Mouse (Mus musculus): ENCODE results near the gene Fam136a. TPM values are rescaled to one million over a fixed set of nuclear protein-coding genes. Genes with fewer than 3 reads are reported as not detected.

The Fam136a gene
- polyA plus RNA-seq, 1 experiment: 32.0 TPM

GRCm38 (mm10) chr6:86403728-86404099 lies 38.3 kb downstream of the Fam136a start:
- Histone ChIP-seq H3K4me3 (ENCODE audit: insufficient read depth, poor library complexity, severe bottlenecking) (peak overlapping the region; percentile 91), H3ac (ENCODE audit: control insufficient read depth, insufficient read length, low read depth) (no peak overlapping the region), H3K79me3 (ENCODE audit: low read depth) (peaks cover 40% of the 10 kb centered on the region), H3K36me3 (ENCODE audit: control insufficient read depth, insufficient read depth) (peaks cover 13% of the 10 kb centered on the region), H3K79me2 (ENCODE audit: control insufficient read depth, insufficient read depth) (peaks cover 46% of the 10 kb centered on the region), H3K27me3 (ENCODE audit: control insufficient read depth, insufficient read depth, insufficient read length) (no peaks in the 10 kb centered on the region)
- no peak for TF ChIP-seq CEBPB (IDR thresholded peaks at IDR 0.05; ENCODE audit: low read depth)
- no peak for TF ChIP-seq FOSL1 (IDR thresholded peaks at IDR 0.05; ENCODE audit: insufficient read depth, low read length, poor library complexity, severe bottlenecking)
- TF ChIP-seq CTCF (IDR thresholded peaks at IDR 0.05; ENCODE audit: control insufficient read depth, insufficient read depth, insufficient read length): no peak
- no peak for TF ChIP-seq MYOG (IDR thresholded peaks at IDR 0.05; ENCODE audit: control insufficient read depth, extremely low read depth, insufficient read length)
- TF ChIP-seq MYOD1 (IDR thresholded peaks at IDR 0.05; ENCODE audit: control insufficient read depth, insufficient read length, low read depth): no peak
- no peak for TF ChIP-seq USF1 (IDR thresholded peaks at IDR 0.05; ENCODE audit: low read depth)
- TF ChIP-seq MAX (IDR thresholded peaks at IDR 0.05): no peak

DNA sequence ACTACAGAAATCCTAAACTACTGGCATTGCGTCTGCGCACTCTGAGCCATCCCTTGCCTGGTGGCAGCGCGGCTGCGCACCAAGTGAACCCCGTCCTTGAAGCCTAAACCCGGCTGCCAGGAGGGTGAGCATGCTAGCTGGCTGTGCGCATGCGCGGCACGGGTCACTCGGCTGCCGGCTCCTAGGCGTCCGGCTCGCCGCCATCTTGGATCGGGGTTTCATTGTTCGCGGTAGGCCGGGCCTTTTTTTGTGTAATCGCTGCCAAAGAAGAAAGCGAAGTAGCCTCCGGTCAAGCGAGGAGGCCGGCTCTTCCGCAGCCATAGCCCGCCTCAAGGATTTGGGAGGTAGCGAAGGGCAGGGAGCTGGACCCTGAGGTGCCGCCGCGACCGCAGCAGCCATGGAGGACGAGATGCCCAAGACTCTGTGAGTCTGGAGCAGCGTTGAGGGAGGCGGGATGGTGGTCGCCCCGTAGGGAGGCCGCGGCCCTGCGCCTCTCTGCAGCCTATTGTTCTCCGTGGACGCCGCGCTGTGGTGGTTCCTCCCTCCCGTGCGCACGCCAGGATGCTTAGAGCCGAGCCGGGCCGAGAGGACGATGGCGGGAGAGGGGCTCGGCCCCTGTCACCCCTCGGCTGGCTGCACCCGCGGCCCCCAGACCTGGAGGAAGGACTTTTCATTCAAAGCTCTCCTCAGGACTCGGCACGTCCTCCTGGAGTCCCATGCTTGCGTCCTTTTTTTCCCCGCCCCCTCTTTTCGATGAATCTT lies 38.8 kb downstream of the Fam136a start, which contains the start of gene Tia1:
Gene Tia1 (plus strand): TSS at position 120 of the 762 bp plus-strand sequence.
- Histone ChIP-seq H3K79me3 (ENCODE audit: low read depth) (peaks cover 45% of the 10 kb centered on the region), H3ac (ENCODE audit: control insufficient read depth, insufficient read length, low read depth) (peak within 1 kb of the TSS; percentile 96), H3K79me2 (ENCODE audit: control insufficient read depth, insufficient read depth) (peaks cover 52% of the 10 kb centered on the region), H3K27me3 (ENCODE audit: control insufficient read depth, insufficient read depth, insufficient read length) (no peaks in the 10 kb centered on the region), H3K36me3 (ENCODE audit: control insufficient read depth, insufficient read depth) (peaks cover 13% of the 10 kb centered on the region), H3K4me3 (ENCODE audit: insufficient read depth, poor library complexity, severe bottlenecking) (peak within 1 kb of the TSS; percentile 91)
- TF ChIP-seq MYOG (IDR thresholded peaks at IDR 0.05; ENCODE audit: control insufficient read depth, extremely low read depth, insufficient read length) (no peak), USF1 (IDR thresholded peaks at IDR 0.05; ENCODE audit: low read depth) (no peak), FOSL1 (IDR thresholded peaks at IDR 0.05; ENCODE audit: insufficient read depth, low read length, poor library complexity, severe bottlenecking) (no peak)

- no peak for TF ChIP-seq FOSL1 (IDR thresholded peaks at IDR 0.05; ENCODE audit: insufficient read depth, low read length, poor library complexity, severe bottlenecking)
- no peak for TF ChIP-seq USF1 (IDR thresholded peaks at IDR 0.05; ENCODE audit: low read depth)
- no peak for TF ChIP-seq MYOG (IDR thresholded peaks at IDR 0.05; ENCODE audit: control insufficient read depth, extremely low read depth, insufficient read length)
- no peak for TF ChIP-seq CEBPB (IDR thresholded peaks at IDR 0.05; ENCODE audit: low read depth)
- TF ChIP-seq MAX (IDR thresholded peaks at IDR 0.05): no peak
- no peak for TF ChIP-seq MYOD1 (IDR thresholded peaks at IDR 0.05; ENCODE audit: control insufficient read depth, insufficient read length, low read depth)
- TF ChIP-seq CTCF (IDR thresholded peaks at IDR 0.05; ENCODE audit: control insufficient read depth, insufficient read depth, insufficient read length): no peak
Observed at GRCm38 (mm10) chr6:86404996-86405395, 39.5 kb downstream of the Fam136a start.

GRCm38 (mm10) chr6:86406306-86406705 lies 40.9 kb downstream of the Fam136a start:
- no peaks in the 10 kb centered on the region for H3K27me3 ChIP-seq (ENCODE audit: control insufficient read depth, insufficient read depth, insufficient read length)
- TF ChIP-seq MAX (IDR thresholded peaks at IDR 0.05) (no peak), FOSL1 (IDR thresholded peaks at IDR 0.05; ENCODE audit: insufficient read depth, low read length, poor library complexity, severe bottlenecking) (no peak), CTCF (IDR thresholded peaks at IDR 0.05; ENCODE audit: control insufficient read depth, insufficient read depth, insufficient read length) (no peak), USF1 (IDR thresholded peaks at IDR 0.05; ENCODE audit: low read depth) (no peak), CEBPB (IDR thresholded peaks at IDR 0.05; ENCODE audit: low read depth) (no peak), MYOD1 (IDR thresholded peaks at IDR 0.05; ENCODE audit: control insufficient read depth, insufficient read length, low read depth) (no peak), MYOG (IDR thresholded peaks at IDR 0.05; ENCODE audit: control insufficient read depth, extremely low read depth, insufficient read length) (no peak)
- peaks cover 72% of the 10 kb centered on the region for H3K79me2 ChIP-seq (ENCODE audit: control insufficient read depth, insufficient read depth)
- peaks cover 17% of the 10 kb centered on the region for H3K36me3 ChIP-seq (ENCODE audit: control insufficient read depth, insufficient read depth)
- H3K79me3 ChIP-seq (ENCODE audit: low read depth): peaks cover 62% of the 10 kb centered on the region
- no peak overlapping the region for H3ac ChIP-seq (ENCODE audit: control insufficient read depth, insufficient read length, low read depth)
- H3K4me3 ChIP-seq (ENCODE audit: insufficient read depth, poor library complexity, severe bottlenecking): no peak overlapping the region

More at GRCm38 (mm10) chr6:86404996-86405395, 39.5 kb downstream of the Fam136a start:
- peaks cover 52% of the 10 kb centered on the region for H3K79me3 ChIP-seq (ENCODE audit: low read depth)
- H3K79me2 ChIP-seq (ENCODE audit: control insufficient read depth, insufficient read depth): peaks cover 59% of the 10 kb centered on the region
- no peaks in the 10 kb centered on the region for H3K27me3 ChIP-seq (ENCODE audit: control insufficient read depth, insufficient read depth, insufficient read length)
- H3K4me3 ChIP-seq (ENCODE audit: insufficient read depth, poor library complexity, severe bottlenecking): peak overlapping the region; percentile 91
- peak overlapping the region; percentile 52 for H3ac ChIP-seq (ENCODE audit: control insufficient read depth, insufficient read length, low read depth)
- peaks cover 17% of the 10 kb centered on the region for H3K36me3 ChIP-seq (ENCODE audit: control insufficient read depth, insufficient read depth)

DNA sequence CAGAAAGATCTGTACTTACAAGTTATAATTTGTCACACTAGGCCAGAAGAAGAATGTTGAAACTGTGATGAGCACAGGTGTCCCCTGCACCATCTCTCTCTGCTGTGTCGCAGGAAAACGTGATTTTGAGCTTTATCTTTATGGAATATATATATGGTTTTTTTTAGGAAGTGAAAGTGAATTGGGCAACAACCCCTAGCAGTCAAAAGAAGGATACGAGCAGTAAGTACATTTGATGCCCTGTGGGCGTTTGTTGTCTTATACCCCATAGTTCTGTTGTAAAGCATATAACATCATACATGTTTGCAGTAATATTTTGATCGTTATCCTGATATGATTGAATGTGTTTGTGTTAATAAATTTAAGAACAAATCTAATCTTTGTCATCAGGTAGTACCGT lies 53.3 kb downstream of the Fam136a start:
- Histone ChIP-seq H3K79me3 (ENCODE audit: low read depth) (no peaks in the 10 kb centered on the region), H3K36me3 (ENCODE audit: control insufficient read depth, insufficient read depth) (peaks cover 92% of the 10 kb centered on the region), H3K27me3 (ENCODE audit: control insufficient read depth, insufficient read depth, insufficient read length) (no peaks in the 10 kb centered on the region), H3K4me3 (ENCODE audit: insufficient read depth, poor library complexity, severe bottlenecking) (no peak overlapping the region), H3ac (ENCODE audit: control insufficient read depth, insufficient read length, low read depth) (no peak overlapping the region), H3K79me2 (ENCODE audit: control insufficient read depth, insufficient read depth) (peaks cover 2% of the 10 kb centered on the region)
- TF ChIP-seq CTCF (IDR thresholded peaks at IDR 0.05; ENCODE audit: control insufficient read depth, insufficient read depth, insufficient read length): no peak
- TF ChIP-seq FOSL1 (IDR thresholded peaks at IDR 0.05; ENCODE audit: insufficient read depth, low read length, poor library complexity, severe bottlenecking): no peak
- no peak for TF ChIP-seq MYOD1 (IDR thresholded peaks at IDR 0.05; ENCODE audit: control insufficient read depth, insufficient read length, low read depth)
- TF ChIP-seq MYOG (IDR thresholded peaks at IDR 0.05; ENCODE audit: control insufficient read depth, extremely low read depth, insufficient read length): no peak
- TF ChIP-seq USF1 (IDR thresholded peaks at IDR 0.05; ENCODE audit: low read depth): no peak
- TF ChIP-seq MAX (IDR thresholded peaks at IDR 0.05): no peak
